Mouse (Mus musculus) adrenal gland, adult 10 weeks (tissue): Measurements from ENCODE around the gene Cyp4f37. TPM values are rescaled to one million over a fixed set of nuclear protein-coding genes. Genes with fewer than 3 reads are reported as not detected.

Experiments
- polyA plus RNA-seq: library from polyadenylated mRNA; stranded (reverse); fragments of 350-450 nt; fragmentation: Illumina TruSeq; extraction: RNeasy Lipid Tissue Mini Kit (QIAGEN cat#74804); gene quantifications from one replicate; pipeline ENCODE4 v1.2.3, GENCODE M21; 2014; ENCODE audit warnings: low read depth, low replicate concordance

Cyp4f37 gene
- polyA plus RNA-seq, result not detected

GRCm38 (mm10) chr17:32621018-32621417, at the start of gene Cyp4f37:
Gene Cyp4f37, plus strand, starts transcription at chr17:32621309.

GRCm38 (mm10) chr17:32658712-32659111, 37.6 kb downstream of the Cyp4f37 start, which contains the start of gene Cyp4f40:
Gene Cyp4f40, plus strand, starts transcription at chr17:32658900.

GRCm38 (mm10) chr17:32685048-32685750, 64.1 kb downstream of the Cyp4f37 start, which contains the start of gene Cyp4f15:
Gene Cyp4f15, plus strand, starts transcription at chr17:32685627.

Other genes with a start within 250 kb of the Cyp4f37 start
- gene Wiz, start 231.9 kb upstream of the Cyp4f37 start, polyA plus RNA-seq, result 3.6 TPM
- gene Rasal3, start 217.7 kb upstream of the Cyp4f37 start, polyA plus RNA-seq, result not detected
- gene Pglyrp2, start 197.1 kb upstream of the Cyp4f37 start, polyA plus RNA-seq, result not detected
- not detected for gene Cyp4f39, start 168.6 kb upstream of the Cyp4f37 start, polyA plus RNA-seq
- 2.0 TPM for gene Cyp4f17, start 115.3 kb upstream of the Cyp4f37 start, polyA plus RNA-seq
- 5.7 TPM for gene Cyp4f16, start 84.8 kb upstream of the Cyp4f37 start, polyA plus RNA-seq
- gene Cyp4f40, start 37.6 kb downstream of the Cyp4f37 start, polyA plus RNA-seq, result not detected
- not detected for gene Cyp4f15, start 64.3 kb downstream of the Cyp4f37 start, polyA plus RNA-seq
- gene Zfp871, start 167.0 kb downstream of the Cyp4f37 start, polyA plus RNA-seq, result 81.4 TPM
- 1.3 TPM for gene Zfp811, start 188.6 kb downstream of the Cyp4f37 start, polyA plus RNA-seq
- 20.1 TPM for gene Zfp799, start 209.0 kb downstream of the Cyp4f37 start, polyA plus RNA-seq